Mouse (Mus musculus): ENCODE results near the gene Pcbp4.

- no peak for TF ChIP-seq POLR2A (IDR thresholded peaks at IDR 0.05; ENCODE audit: low read depth, low read length)
- TF ChIP-seq CTCF (conservative IDR thresholded peaks at IDR 0.05; ENCODE audit: insufficient read depth, insufficient read length, low read depth, low read length) = no peak
These were observed 39.5 kb upstream of the Pcbp4 start for GRCm38 (mm10) chr9:106413606-106414005.
